Mouse (Mus musculus) heart, embryonic 12.5 days (tissue): ENCODE data around the gene Adam15. TPM values are rescaled to one million over a fixed set of nuclear protein-coding genes. Genes with fewer than 3 reads are reported as not detected.

Experiments used
- ATAC-seq: fragments of 200-750 bp; cut with Nextera tagmentation; 2 replicates; pipeline ENCODE4 v1.8.0; 2017; ENCODE audit warnings: moderate TSS enrichment, moderate library complexity; ENCODE audit not compliant: insufficient number of reproducible peaks, low FRiP score
- H3K27ac ChIP-seq: fragments of 300-500 bp; sonication (generic); 2 replicates; pipeline ENCODE4 v1.5.1; 2016; ENCODE audit warnings: mild to moderate bottlenecking, moderate library complexity; ENCODE audit not compliant: poor library complexity, severe bottlenecking
- H3K27me3 ChIP-seq: fragments of 300-500 bp; sonication (generic); replicated peaks from 2 replicates; pipeline ENCODE4 v1.6.1; 2016; ENCODE audit warnings: mild to moderate bottlenecking, moderate library complexity
- H3K36me3 ChIP-seq: fragments of 300-500 bp; sonication (generic); 2 replicates; pipeline ENCODE4 v1.6.1; 2016; ENCODE audit warnings: mild to moderate bottlenecking, moderate library complexity
- H3K4me1 ChIP-seq: fragments of 300-500 bp; sonication (generic); replicated peaks from 2 replicates; pipeline ENCODE4 v1.6.1; 2016; ENCODE audit warnings: mild to moderate bottlenecking
- H3K4me2 ChIP-seq: fragments of 300-500 bp; sonication (generic); 2 replicates; pipeline ENCODE4 v1.6.1; 2016; ENCODE audit warnings: mild to moderate bottlenecking, moderate library complexity
- H3K4me3 ChIP-seq: fragments of 300-500 bp; sonication (generic); 2 replicates; pipeline ENCODE4 v1.5.1; 2016; ENCODE audit warnings: mild to moderate bottlenecking
- H3K9ac ChIP-seq: fragments of 300-500 bp; sonication (generic); 2 replicates; pipeline ENCODE4 v1.6.1; 2016; ENCODE audit warnings: mild to moderate bottlenecking, moderate library complexity
- H3K9me3 ChIP-seq: fragments of 300-500 bp; sonication (generic); replicated peaks from 2 replicates; pipeline ENCODE4 v1.6.1; 2016; ENCODE audit warnings: mild to moderate bottlenecking, moderate library complexity
- WGBS: fragments of 180-500 bp; shearing (Covaris S2); methylation state at CpG from one replicate; pipeline ENCODE4 v1.1.7; 2016; 5-methylcytosine and 5-hydroxymethylcytosine counted together
- polyA plus RNA-seq: library from polyadenylated mRNA; unstranded; fragments of >200 nt; fragmentation: Nextera tagmentation; extraction: Ambion mirVana; gene quantifications from 2 replicates; pipeline ENCODE4 v1.2.1, GENCODE M21; 2016

Gene Adam15
- polyA plus RNA-seq, 1 experiment from 2014 or later = 47.2 TPM

DNA sequence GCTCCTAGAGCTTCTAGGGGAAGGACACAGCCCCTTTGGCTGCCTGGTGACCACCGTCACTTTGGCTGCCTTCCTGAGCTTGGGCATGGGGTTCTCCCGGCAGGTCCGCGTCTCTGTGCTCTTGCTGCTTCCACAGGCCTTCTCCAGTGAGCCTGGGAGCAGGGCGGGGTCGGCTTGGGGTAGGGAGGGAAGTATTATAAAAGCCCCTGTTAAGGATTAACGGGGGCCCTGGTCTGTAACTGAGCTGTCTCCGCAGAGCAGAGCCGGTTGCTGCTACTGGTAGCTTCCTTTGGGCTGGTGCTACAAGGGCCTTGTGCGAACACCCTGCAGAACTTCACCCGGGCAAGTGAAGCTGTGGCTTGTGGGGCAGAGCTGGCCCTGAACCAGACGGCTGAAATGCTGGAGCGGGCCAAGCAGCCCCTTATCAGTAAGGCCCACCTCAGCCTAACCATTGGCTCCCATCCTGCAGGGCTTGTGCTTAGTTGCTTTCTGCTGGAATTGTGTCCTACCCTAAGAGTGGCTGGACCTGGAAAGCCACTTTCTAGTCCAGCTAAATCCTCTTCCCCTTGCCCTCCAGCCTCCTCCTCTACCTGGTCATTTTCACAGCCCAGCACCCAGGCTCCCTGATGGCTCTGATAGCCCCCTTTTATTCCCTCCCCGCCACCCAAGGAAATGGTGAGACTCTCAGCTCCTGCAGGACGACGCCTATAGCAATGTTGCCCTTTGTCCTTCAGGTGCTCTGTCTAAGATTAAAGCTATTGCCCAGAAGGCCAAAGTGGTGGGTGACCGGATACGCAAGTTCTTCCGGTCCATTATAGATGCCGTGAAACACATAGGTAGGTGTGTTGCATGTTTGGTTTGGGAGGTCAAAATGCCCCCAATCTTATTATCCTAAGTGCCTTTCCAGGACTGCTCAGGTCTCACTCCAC is 16.0 kb upstream of the Adam15 start:
- H3K9me3 ChIP-seq = no peaks in the 10 kb centered on the region
- 66% methylated on average over 20 of the region's 20 CpGs for WGBS

DNA sequence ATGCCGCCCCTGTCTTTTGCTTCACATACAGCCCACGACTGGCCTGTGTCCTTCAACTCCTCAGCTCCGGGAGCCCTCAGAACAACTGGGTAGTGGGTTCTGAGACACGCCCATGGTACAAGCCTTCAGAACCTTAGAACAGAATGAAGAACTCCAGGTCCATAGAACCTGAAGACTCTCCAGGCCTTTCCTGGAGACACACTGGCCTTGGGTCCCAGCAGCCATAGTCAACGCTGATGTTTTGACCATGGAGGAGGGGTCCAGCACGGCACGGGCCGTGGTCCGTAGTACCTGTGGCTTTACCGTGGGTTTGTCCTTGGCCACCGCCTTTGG is 15.3 kb upstream of the Adam15 start, which contains the start of gene Dcst1:
TSS of gene Dcst1 (minus strand) at position 101 of the 333 bp plus-strand sequence.
- Histone ChIP-seq H3K27me3 (peaks cover 33% of the 10 kb centered on the region; the same call in 1 of the 2 replicates), H3K27ac (no peak within 1 kb of the TSS), H3K4me1 (peaks cover 4% of the 10 kb centered on the region; the same call in 1 of the 2 replicates), H3K4me3 (no peak within 1 kb of the TSS), H3K36me3 (no peaks in the 10 kb centered on the region), H3K9ac (no peak within 1 kb of the TSS), H3K9me3 (no peaks in the 10 kb centered on the region), H3K4me2 (no peak within 1 kb of the TSS)
- no peak for ATAC-seq
- WGBS = 87% methylated on average over 11 of the region's 11 CpGs

More for the DNA sequence above, 16.0 kb upstream of the Adam15 start:
- H3K9ac ChIP-seq = no peak overlapping the region
- H3K4me3 ChIP-seq = no peak overlapping the region
- no peak overlapping the region for H3K4me2 ChIP-seq
- H3K27me3 ChIP-seq = peaks cover 36% of the 10 kb centered on the region; the same call in 1 of the 2 replicates
- no peaks in the 10 kb centered on the region for H3K36me3 ChIP-seq
- H3K4me1 ChIP-seq = peaks cover 4% of the 10 kb centered on the region; the same call in 1 of the 2 replicates
- no peak overlapping the region for H3K27ac ChIP-seq
- no peak for ATAC-seq

DNA sequence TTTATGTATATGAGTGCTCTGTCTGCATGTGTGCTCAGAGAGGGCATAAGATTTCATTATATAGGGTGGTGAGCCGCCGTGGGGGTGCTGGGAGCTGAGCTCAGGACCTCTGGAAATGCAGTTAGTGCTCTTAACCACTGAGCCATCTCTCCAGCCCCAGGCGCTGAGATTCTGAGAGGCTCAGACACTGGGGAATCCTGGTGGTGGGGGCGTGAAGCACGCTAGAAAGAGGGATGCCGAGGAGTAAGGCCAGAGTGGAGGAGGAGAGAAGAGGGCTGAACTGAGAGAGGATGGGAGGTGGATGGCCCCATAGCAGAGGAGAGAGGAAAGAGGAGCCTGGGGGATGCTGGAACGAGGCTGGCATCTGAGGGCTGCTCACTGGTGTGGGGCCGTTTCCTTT is 14.8 kb upstream of the Adam15 start:
- Histone ChIP-seq H3K27ac (no peak overlapping the region), H3K4me2 (no peak overlapping the region), H3K36me3 (no peaks in the 10 kb centered on the region), H3K27me3 (peaks cover 33% of the 10 kb centered on the region; the same call in 1 of the 2 replicates), H3K4me3 (no peak overlapping the region), H3K9me3 (no peaks in the 10 kb centered on the region), H3K9ac (no peak overlapping the region), H3K4me1 (peaks cover 4% of the 10 kb centered on the region; the same call in 1 of the 2 replicates)
- whole genome bisulfite sequencing = 70% methylated on average over 8 of the region's 8 CpGs
- ATAC-seq = no peak

GRCm38 (mm10) chr3:89361675-89362074 is 11.9 kb upstream of the Adam15 start, which contains the start of gene Dcst2:
TSS of gene Dcst2 (plus strand) at chr3:89361975.
- Histone ChIP-seq H3K27ac (no peak within 1 kb of the TSS), H3K9me3 (no peaks in the 10 kb centered on the region), H3K9ac (no peak within 1 kb of the TSS), H3K4me2 (no peak within 1 kb of the TSS), H3K27me3 (peaks cover 17% of the 10 kb centered on the region; the same call in 1 of the 2 replicates), H3K4me3 (no peak within 1 kb of the TSS), H3K4me1 (no peaks in the 10 kb centered on the region), H3K36me3 (no peaks in the 10 kb centered on the region)
- ATAC-seq = no peak
- 75% methylated on average over 7 of the region's 7 CpGs for WGBS

GRCm38 (mm10) chr3:89360237-89360636 is 10.4 kb upstream of the Adam15 start:
- Histone ChIP-seq H3K4me2 (no peak overlapping the region), H3K27ac (no peak overlapping the region), H3K9me3 (no peaks in the 10 kb centered on the region), H3K9ac (no peak overlapping the region), H3K36me3 (no peaks in the 10 kb centered on the region), H3K27me3 (peaks cover 21% of the 10 kb centered on the region; the same call in 1 of the 2 replicates), H3K4me3 (no peak overlapping the region), H3K4me1 (no peaks in the 10 kb centered on the region)
- no peak for ATAC-seq
- WGBS = 72% methylated on average over 3 of the region's 3 CpGs

DNA sequence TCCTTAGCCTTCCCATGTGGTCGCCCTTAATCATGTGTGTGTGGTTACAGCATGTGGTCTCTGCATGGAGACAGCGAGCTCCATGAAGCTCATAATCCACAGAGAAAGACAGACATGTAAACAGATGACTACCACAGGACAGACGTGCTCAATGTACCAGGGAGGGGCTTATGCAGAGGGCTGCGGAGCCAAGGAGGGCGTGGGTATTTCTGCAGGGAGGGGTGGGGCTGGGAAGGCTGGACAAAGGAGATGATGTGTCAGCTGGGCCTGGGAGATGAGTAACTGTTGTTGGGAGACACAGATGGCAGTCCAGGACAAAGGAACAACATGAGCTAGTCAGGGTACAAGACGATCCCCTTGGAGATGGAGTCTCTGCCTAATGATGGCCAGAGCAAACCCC is 9.8 kb upstream of the Adam15 start:
- Histone ChIP-seq H3K4me2 (no peak overlapping the region), H3K4me1 (no peaks in the 10 kb centered on the region), H3K27me3 (peaks cover 17% of the 10 kb centered on the region; the same call in 1 of the 2 replicates), H3K9ac (no peak overlapping the region), H3K9me3 (no peaks in the 10 kb centered on the region), H3K36me3 (no peaks in the 10 kb centered on the region), H3K4me3 (no peak overlapping the region), H3K27ac (no peak overlapping the region)
- ATAC-seq = no peak
- WGBS = 64% methylated on average over 6 of the region's 6 CpGs

GRCm38 (mm10) chr3:89356029-89356428 is 6.2 kb upstream of the Adam15 start:
- H3K27ac ChIP-seq = no peak overlapping the region
- H3K9ac ChIP-seq = no peak overlapping the region
- H3K36me3 ChIP-seq = no peaks in the 10 kb centered on the region
- 53% methylated on average over 9 of the region's 9 CpGs for WGBS
- H3K4me2 ChIP-seq = no peak overlapping the region
- ATAC-seq = no peak
- peaks cover 45% of the 10 kb centered on the region for H3K27me3 ChIP-seq
- no peaks in the 10 kb centered on the region for H3K4me1 ChIP-seq
- no peak overlapping the region for H3K4me3 ChIP-seq
- H3K9me3 ChIP-seq = no peaks in the 10 kb centered on the region

GRCm38 (mm10) chr3:89355512-89355902 is 5.7 kb upstream of the Adam15 start:
- no peak overlapping the region for H3K27ac ChIP-seq
- H3K27me3 ChIP-seq = peaks cover 48% of the 10 kb centered on the region
- no peak overlapping the region for H3K4me2 ChIP-seq
- H3K4me3 ChIP-seq = no peak overlapping the region
- 79% methylated on average over 6 of the region's 6 CpGs for WGBS
- 0 out of 2 replicates have a peak, but pooled peaks cover 1% of the 10 kb centered on the region for H3K4me1 ChIP-seq
- no peaks in the 10 kb centered on the region for H3K36me3 ChIP-seq
- H3K9ac ChIP-seq = no peak overlapping the region
- H3K9me3 ChIP-seq = no peaks in the 10 kb centered on the region
- no peak for ATAC-seq

GRCm38 (mm10) chr3:89354816-89355511 is 5.2 kb upstream of the Adam15 start:
- ATAC-seq = no peak
- H3K9ac ChIP-seq = no peak overlapping the region

GRCm38 (mm10) chr3:89351271-89351670 is 1.5 kb upstream of the Adam15 start:
- peaks cover 21% of the 10 kb centered on the region for H3K4me1 ChIP-seq
- no peaks in the 10 kb centered on the region for H3K9me3 ChIP-seq
- no peak overlapping the region for H3K27ac ChIP-seq
- H3K4me2 ChIP-seq = no peak overlapping the region
- H3K4me3 ChIP-seq = no peak overlapping the region
- H3K27me3 ChIP-seq = peaks cover 57% of the 10 kb centered on the region
- no peak overlapping the region for H3K9ac ChIP-seq
- no peaks in the 10 kb centered on the region for H3K36me3 ChIP-seq
- WGBS = 58% methylated on average over 5 of the region's 5 CpGs
- ATAC-seq = no peak

More at GRCm38 (mm10) chr3:89354816-89355511, 5.2 kb upstream of the Adam15 start:
- Histone ChIP-seq H3K4me2 (no peak overlapping the region), H3K4me3 (no peak overlapping the region), H3K27ac (no peak overlapping the region), H3K4me1 (peaks cover 6% of the 10 kb centered on the region; the same call in 1 of the 2 replicates), H3K27me3 (peaks cover 52% of the 10 kb centered on the region), H3K9me3 (no peaks in the 10 kb centered on the region), H3K36me3 (no peaks in the 10 kb centered on the region)
- WGBS = 17% methylated on average over 5 of the region's 5 CpGs
